Mouse (Mus musculus) bone marrow macrophage, adult 2 months (primary cell): Measurements from ENCODE around the gene Dck.

ENCODE experiments used
- CTCF ChIP-seq: IDR thresholded peaks from 2 replicates; pipeline ENCODE4 v1.5.1; 2012; ENCODE audit warnings: low read depth, mild to moderate bottlenecking, low read length, moderate library complexity
- POLR2A ChIP-seq: IDR thresholded peaks from 2 replicates; pipeline ENCODE4 v1.6.1; 2012; ENCODE audit warnings: mild to moderate bottlenecking, low read depth, low read length, borderline replicate concordance

GRCm38 (mm10) chr5:88805616-88806015, 40.8 kb downstream of the Dck start:
- no peak for TF ChIP-seq CTCF
- no peak for TF ChIP-seq POLR2A
